Mouse (Mus musculus): Measurements from ENCODE around the gene Megf11. TPM values are rescaled to one million over a fixed set of nuclear protein-coding genes. Genes with fewer than 3 reads are reported as not detected.

Gene Megf11
- polyA plus RNA-seq, 1 experiment, result 0.67 TPM

DNA sequence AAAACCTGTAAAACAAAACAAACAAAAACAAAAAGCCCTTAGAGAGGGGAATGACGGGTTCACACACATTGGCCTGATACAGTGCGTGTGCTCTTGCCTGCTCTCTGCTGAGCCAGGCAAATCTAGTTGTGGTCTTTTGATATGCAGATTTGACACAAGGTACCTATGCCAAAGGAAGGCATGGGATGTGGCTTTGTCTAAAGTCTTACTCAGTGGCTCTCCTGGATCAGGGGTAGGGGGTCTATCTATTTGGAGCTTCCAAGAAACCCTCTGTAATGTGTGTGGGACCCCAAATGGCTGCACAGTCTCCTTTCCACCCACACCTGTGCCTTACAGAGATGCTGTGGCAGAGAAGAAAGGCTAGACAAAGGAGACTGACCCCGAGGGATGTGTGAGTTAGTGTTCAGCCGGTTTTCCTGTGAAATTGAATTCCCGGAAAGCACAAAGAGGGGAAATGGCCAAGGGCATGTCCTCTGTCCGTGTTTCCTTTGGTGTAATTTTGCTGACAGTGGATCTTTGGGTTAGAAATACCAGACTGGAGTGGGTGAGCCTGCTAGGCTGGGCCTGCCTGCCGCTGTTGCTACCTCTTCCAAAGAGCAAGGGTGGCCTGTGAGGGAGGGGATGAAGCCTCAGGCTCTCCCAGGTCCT, 161.0 kb downstream of the Megf11 start:
- no peak overlapping the region for H3K4me3 ChIP-seq (replicated peaks; ENCODE audit: extremely low read depth, low read depth, low read length)
- no peak for DNase-seq
- H3K4me1 ChIP-seq (ENCODE audit: control insufficient read depth, insufficient read depth, low read length), result no peaks in the 10 kb centered on the region; the same call in 1 of the 2 replicates
- WGBS, result 43% methylated on average over 7 of the region's 7 CpGs
- no peak for TF ChIP-seq POLR2A (IDR thresholded peaks at IDR 0.05; ENCODE audit: borderline replicate concordance, extremely low read depth, low read depth, low read length)
- no peak for TF ChIP-seq CTCF (IDR thresholded peaks at IDR 0.05; ENCODE audit: insufficient read depth, low read length)

DNA sequence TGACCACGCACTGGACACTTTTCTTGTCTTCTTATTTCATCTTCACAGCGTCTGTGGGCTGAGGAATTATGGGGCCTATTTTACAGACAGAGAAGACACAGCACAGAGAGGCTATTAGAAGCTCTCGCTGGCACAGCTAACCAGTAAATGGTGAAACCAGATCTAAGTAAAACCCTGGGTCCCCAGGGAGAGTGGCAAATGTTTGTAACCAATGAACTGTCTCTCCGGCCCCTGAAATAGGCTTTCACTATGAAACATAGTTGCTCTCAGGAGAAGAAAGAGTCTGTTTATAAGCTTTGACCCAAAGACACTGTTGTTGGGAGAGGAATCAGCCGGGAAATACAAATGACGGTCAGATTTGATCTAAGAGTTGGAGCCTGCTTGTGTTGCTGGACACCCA, 162.9 kb downstream of the Megf11 start:
- 87% methylated on average over 6 of the region's 6 CpGs for WGBS
- TF ChIP-seq POLR2A (IDR thresholded peaks at IDR 0.05; ENCODE audit: borderline replicate concordance, extremely low read depth, low read depth, low read length), result no peak
- no peak for TF ChIP-seq CTCF (IDR thresholded peaks at IDR 0.05; ENCODE audit: insufficient read depth, low read length)
- H3K4me3 ChIP-seq (replicated peaks; ENCODE audit: extremely low read depth, low read depth, low read length), result no peak overlapping the region
- H3K4me1 ChIP-seq (ENCODE audit: control insufficient read depth, insufficient read depth, low read length), result no peaks in the 10 kb centered on the region; the same call in 1 of the 2 replicates
- no peak for DNase-seq

DNA sequence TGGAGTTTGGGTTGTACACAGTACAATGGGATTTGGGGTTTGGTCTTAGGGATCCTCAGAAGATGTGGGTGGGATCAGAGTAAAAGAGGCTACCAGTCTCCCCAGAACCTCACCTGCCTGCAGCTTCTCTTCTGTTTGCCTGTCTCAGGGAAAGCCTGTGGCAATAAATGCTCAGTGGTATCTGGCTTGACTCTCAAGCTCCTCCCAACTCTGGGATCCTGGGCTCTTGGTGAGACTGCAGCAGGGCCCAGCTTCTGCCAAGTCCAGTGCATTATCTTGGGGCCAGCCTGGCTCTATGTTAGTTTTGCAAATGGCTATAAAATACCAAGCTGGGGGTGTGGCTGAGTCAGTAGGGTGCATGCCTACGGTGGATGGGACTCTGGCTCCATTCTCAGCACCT, 165.9 kb downstream of the Megf11 start:
- 69% methylated on average over 1 of the region's 1 CpGs for WGBS
- Histone ChIP-seq H3K4me3 (replicated peaks; ENCODE audit: extremely low read depth, low read depth, low read length) (no peak overlapping the region), H3K4me1 (ENCODE audit: control insufficient read depth, insufficient read depth, low read length) (no peaks in the 10 kb centered on the region; the same call in 1 of the 2 replicates)
- no peak for TF ChIP-seq POLR2A (IDR thresholded peaks at IDR 0.05; ENCODE audit: borderline replicate concordance, extremely low read depth, low read depth, low read length)
- TF ChIP-seq CTCF (IDR thresholded peaks at IDR 0.05; ENCODE audit: insufficient read depth, low read length), result no peak
- no peak for DNase-seq

DNA sequence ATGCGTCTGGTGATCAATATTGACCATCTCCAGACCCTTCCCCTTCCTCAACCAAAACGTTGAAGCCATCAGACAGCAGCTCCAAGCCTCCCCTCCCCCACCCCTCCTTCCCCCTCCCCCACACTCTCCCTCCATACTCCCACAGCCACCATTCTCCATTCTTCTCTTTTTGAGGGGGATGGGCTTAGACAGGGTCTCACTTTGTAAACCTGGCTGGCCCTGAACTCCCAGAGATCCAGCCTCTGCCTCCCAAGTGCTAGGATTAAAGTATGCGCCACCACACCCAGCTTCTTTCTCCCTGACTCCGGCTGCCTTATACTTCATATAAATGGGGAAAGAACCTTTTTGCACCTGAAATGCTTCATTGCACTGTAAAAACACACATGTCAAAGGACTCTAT, 166.6 kb downstream of the Megf11 start:
- Histone ChIP-seq H3K4me1 (ENCODE audit: control insufficient read depth, insufficient read depth, low read length) (no peaks in the 10 kb centered on the region), H3K4me3 (replicated peaks; ENCODE audit: extremely low read depth, low read depth, low read length) (no peak overlapping the region)
- TF ChIP-seq CTCF (IDR thresholded peaks at IDR 0.05; ENCODE audit: insufficient read depth, low read length) (no peak), POLR2A (IDR thresholded peaks at IDR 0.05; ENCODE audit: borderline replicate concordance, extremely low read depth, low read depth, low read length) (no peak)
- no peak for DNase-seq
- 65% methylated on average over 4 of the region's 4 CpGs for WGBS

DNA sequence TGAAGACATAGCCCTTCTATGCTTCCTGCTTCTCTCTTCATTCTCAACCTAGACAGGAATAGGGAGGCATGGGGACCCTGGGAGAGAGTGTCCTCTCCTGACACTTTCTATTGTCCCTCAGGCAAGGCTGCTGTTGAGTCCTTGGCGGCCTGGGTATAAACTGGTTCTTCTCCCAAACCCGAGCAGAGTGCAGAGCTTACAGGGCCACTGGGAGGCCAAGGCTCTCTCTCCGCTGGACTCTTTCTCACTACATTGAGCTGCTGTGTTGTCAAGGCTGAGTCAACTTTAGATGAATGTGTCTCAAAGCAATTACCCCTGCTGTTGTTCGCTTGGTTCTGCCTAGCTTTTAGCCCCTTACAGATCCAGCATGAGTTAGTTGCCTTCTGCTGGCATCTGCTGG, 168.0 kb downstream of the Megf11 start:
- Histone ChIP-seq H3K4me3 (replicated peaks; ENCODE audit: extremely low read depth, low read depth, low read length) (no peak overlapping the region), H3K4me1 (ENCODE audit: control insufficient read depth, insufficient read depth, low read length) (no peaks in the 10 kb centered on the region)
- TF ChIP-seq POLR2A (IDR thresholded peaks at IDR 0.05; ENCODE audit: borderline replicate concordance, extremely low read depth, low read depth, low read length) (no peak), CTCF (IDR thresholded peaks at IDR 0.05; ENCODE audit: insufficient read depth, low read length) (no peak)
- 74% methylated on average over 4 of the region's 4 CpGs for WGBS
- no peak for DNase-seq

DNA sequence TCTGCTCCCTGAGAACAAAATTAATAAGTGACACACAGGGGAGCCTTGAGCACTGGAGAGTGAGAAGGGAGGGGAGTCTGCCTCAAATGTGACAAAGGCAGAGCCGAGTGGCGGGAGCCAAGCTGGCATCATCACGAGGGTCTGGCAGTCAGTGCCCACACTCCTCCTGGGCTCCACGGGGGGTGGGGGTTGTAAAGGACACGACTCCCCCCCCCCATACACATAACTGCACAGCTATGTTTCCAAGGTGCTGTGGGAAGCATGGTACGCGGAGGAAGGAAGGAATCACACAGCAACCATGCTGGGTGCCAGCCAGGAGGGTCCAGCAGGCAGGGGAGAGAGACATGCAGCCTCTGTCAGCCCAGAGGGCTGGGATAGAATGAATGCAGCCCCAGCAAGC, 170.2 kb downstream of the Megf11 start:
- no peak for DNase-seq
- H3K4me1 ChIP-seq (ENCODE audit: control insufficient read depth, insufficient read depth, low read length), result no peaks in the 10 kb centered on the region
- 59% methylated on average over 7 of the region's 7 CpGs for WGBS
- no peak overlapping the region for H3K4me3 ChIP-seq (replicated peaks; ENCODE audit: extremely low read depth, low read depth, low read length)
- no peak for TF ChIP-seq POLR2A (IDR thresholded peaks at IDR 0.05; ENCODE audit: borderline replicate concordance, extremely low read depth, low read depth, low read length)
- TF ChIP-seq CTCF (IDR thresholded peaks at IDR 0.05; ENCODE audit: insufficient read depth, low read length), result no peak

DNA sequence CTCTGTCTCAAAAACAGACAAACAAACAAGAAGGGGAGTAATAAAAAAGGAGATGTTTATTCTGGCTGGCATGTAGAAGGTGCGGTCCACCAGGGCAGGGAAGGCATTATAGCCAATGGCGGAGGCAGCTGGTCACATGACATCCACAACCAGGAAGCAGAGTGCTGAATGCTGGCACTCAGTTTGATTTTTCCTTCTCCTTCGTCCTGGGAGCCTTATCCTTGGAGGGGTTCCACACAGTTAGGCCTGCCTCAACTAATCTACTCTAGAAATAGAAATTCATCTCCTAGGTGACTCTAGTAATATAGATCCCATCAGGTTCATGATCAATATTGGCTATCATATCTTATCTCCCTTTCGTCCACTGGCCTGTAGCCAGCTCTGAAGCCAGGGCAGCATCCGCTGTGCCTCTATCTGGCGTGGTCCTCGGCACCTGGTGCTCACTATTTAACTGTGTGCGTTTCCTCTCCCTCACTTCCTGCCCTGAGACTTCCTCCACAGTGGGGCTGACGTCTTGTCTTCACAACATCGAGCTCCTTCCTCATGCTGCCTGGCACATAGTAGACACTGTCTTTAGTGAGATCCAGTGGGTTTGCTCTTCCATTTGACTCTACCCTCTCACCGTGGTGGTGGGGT, 171.8 kb downstream of the Megf11 start:
- H3K4me3 ChIP-seq (replicated peaks; ENCODE audit: extremely low read depth, low read depth, low read length), result no peak overlapping the region
- no peak for TF ChIP-seq POLR2A (IDR thresholded peaks at IDR 0.05; ENCODE audit: borderline replicate concordance, extremely low read depth, low read depth, low read length)
- TF ChIP-seq CTCF (IDR thresholded peaks at IDR 0.05; ENCODE audit: insufficient read depth, low read length), result no peak
- no peaks in the 10 kb centered on the region for H3K4me1 ChIP-seq (ENCODE audit: control insufficient read depth, insufficient read depth, low read length)
- no peak for DNase-seq
- 47% methylated on average over 11 of the region's 11 CpGs for WGBS

DNA sequence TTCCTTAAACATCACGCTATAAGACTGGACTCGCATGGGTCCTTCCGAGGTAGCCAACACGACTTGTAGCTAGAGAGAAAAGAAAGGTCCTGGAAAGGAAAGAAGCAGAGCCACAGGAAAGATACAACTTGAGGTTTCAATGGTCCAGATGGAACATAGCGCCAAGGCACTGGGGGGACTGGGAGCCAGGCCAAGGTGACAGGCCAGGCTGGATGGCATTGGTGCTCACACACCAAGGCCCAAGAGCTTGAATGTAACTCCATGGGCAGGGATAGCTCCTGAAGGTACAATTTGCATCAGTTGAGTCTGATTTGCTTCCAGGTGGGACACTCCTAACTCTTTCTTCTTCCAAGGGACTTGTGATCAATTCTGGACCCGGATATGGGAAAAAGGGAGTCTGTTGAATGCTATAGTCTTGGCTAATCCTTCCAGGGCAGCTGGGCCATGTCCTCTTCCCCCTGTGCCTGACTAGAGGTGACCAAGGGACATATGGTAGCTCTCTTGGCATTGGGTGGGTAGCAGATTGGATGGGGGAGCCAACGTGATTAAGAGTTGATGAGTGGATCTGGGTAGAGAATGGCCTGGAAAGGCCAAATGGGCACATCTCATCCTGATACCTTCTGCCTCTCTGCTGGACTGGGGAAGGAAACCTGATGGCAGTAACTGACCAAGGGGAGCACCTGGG, 172.6 kb downstream of the Megf11 start:
- WGBS, result 91% methylated on average over 7 of the region's 7 CpGs
- no peak for DNase-seq
- no peak for TF ChIP-seq POLR2A (IDR thresholded peaks at IDR 0.05; ENCODE audit: borderline replicate concordance, extremely low read depth, low read depth, low read length)
- no peak for TF ChIP-seq CTCF (IDR thresholded peaks at IDR 0.05; ENCODE audit: insufficient read depth, low read length)
- no peak overlapping the region for H3K4me3 ChIP-seq (replicated peaks; ENCODE audit: extremely low read depth, low read depth, low read length)
- H3K4me1 ChIP-seq (ENCODE audit: control insufficient read depth, insufficient read depth, low read length), result no peaks in the 10 kb centered on the region

DNA sequence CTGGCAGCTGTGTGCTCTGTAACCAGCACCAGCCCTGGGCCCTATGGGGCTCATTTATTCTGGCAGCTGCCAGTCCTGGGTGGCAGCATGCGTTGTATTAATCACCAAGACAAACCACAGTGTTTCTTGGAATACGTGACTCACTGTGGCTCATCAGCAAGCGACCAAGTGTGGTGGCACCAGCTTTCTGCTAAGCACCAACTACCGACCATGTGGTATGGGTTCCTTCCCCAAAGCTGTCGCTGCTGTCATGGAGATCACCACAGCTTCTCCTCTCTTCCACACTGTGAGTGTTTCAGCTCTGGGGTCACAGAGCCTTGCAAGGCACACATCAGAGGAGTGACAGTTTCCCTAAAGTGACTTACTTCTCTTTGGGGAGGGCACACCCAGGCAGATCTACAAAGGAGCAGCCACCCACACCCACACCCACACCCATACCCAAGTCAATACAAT, 178.9 kb downstream of the Megf11 start:
- TF ChIP-seq POLR2A (IDR thresholded peaks at IDR 0.05; ENCODE audit: borderline replicate concordance, extremely low read depth, low read depth, low read length) (no peak), CTCF (IDR thresholded peaks at IDR 0.05; ENCODE audit: insufficient read depth, low read length) (no peak)
- Histone ChIP-seq H3K4me3 (replicated peaks; ENCODE audit: extremely low read depth, low read depth, low read length) (no peak overlapping the region), H3K4me1 (ENCODE audit: control insufficient read depth, insufficient read depth, low read length) (no peaks in the 10 kb centered on the region)
- DNase-seq, result no peak
- 67% methylated on average over 5 of the region's 5 CpGs for WGBS
